Mouse (Mus musculus): ENCODE measurements at regions not wholly inside any gene's neighbourhood (a gene's known extent, or its start where the extent isn't known, plus 50 kb on each side); places are given as distances from the start of the nearest gene placed in this dataset.
"Not testable (repeated sequence)": the region's sequence is repeated elsewhere in the genome, so short reads cannot be mapped to it uniquely, and the experiment has no call there.

- not testable (repeated sequence) for H3K27ac ChIP-seq; H3K36me3 ChIP-seq (ENCODE audit: inconsistent target)
- WGBS (ENCODE audit: missing documents), result 96% methylated on average over 5 of the region's 5 CpGs
These were observed 90.8 kb upstream of the Srd5a2 start for GRCm38 (mm10) chr17:74138517-74138916.

GRCm38 (mm10) chr17:74134976-74135375, 87.3 kb upstream of the Srd5a2 start:
- H3K27ac ChIP-seq, result no peak overlapping the region
- WGBS (ENCODE audit: missing documents), result 76% methylated on average over 3 of the region's 5 CpGs
- H3K36me3 ChIP-seq (ENCODE audit: inconsistent target), result no peaks in the 10 kb centered on the region
- no peak overlapping the region for H3K4me3 ChIP-seq (ENCODE audit: inconsistent target)
- no peaks in the 10 kb centered on the region for H3K79me2 ChIP-seq (ENCODE audit: inconsistent target)

More at GRCm38 (mm10) chr17:74138517-74138916, 90.8 kb upstream of the Srd5a2 start:
- not testable (repeated sequence) for H3K79me2 ChIP-seq (ENCODE audit: inconsistent target); H3K4me3 ChIP-seq (ENCODE audit: inconsistent target)

- Histone ChIP-seq H3K36me3 (ENCODE audit: inconsistent target) (no peaks in the 10 kb centered on the region), H3K79me2 (ENCODE audit: inconsistent target) (no peaks in the 10 kb centered on the region), H3K27ac (no peak overlapping the region), H3K4me3 (ENCODE audit: inconsistent target) (no peak overlapping the region)
- 90% methylated on average over 5 of the region's 5 CpGs for WGBS (ENCODE audit: missing documents)
These were observed 83.8 kb upstream of the Srd5a2 start for GRCm38 (mm10) chr17:74131534-74131933.

- 17% methylated on average over 1 of the region's 1 CpGs for WGBS (ENCODE audit: missing documents)
- Histone ChIP-seq H3K4me3 (ENCODE audit: inconsistent target) (no peak overlapping the region), H3K27ac (peak overlapping the region; percentile 25; the same call in 1 of the 2 replicates), H3K79me2 (ENCODE audit: inconsistent target) (no peaks in the 10 kb centered on the region), H3K36me3 (ENCODE audit: inconsistent target) (no peaks in the 10 kb centered on the region)
These were observed 75.2 kb upstream of the Srd5a2 start for GRCm38 (mm10) chr17:74122944-74123343.

GRCm38 (mm10) chr17:74120969-74121368, 73.3 kb upstream of the Srd5a2 start:
- Histone ChIP-seq H3K36me3 (ENCODE audit: inconsistent target) (no peaks in the 10 kb centered on the region), H3K27ac (no peak overlapping the region), H3K4me3 (ENCODE audit: inconsistent target) (no peak overlapping the region), H3K79me2 (ENCODE audit: inconsistent target) (no peaks in the 10 kb centered on the region)
- 97% methylated on average over 2 of the region's 2 CpGs for WGBS (ENCODE audit: missing documents)
